Mouse (Mus musculus) spleen, adult 2 months (tissue): ENCODE results near the gene 3425401B19Rik.

Source experiments
- CTCF ChIP-seq: fragments of 200-500 bp; IDR thresholded peaks from 2 replicates; pipeline ENCODE4 v1.5.1; 2011; ENCODE audit warnings: mild to moderate bottlenecking, inconsistent platforms; ENCODE audit not compliant: insufficient read depth, insufficient read length, insufficient replicate concordance; ENCODE audit errors: extremely low read depth
- POLR2A ChIP-seq: fragments of 200-500 bp; IDR thresholded peaks from 2 replicates; pipeline ENCODE4 v1.6.1; 2011; ENCODE audit warnings: low read depth, low read length, inconsistent platforms

DNA sequence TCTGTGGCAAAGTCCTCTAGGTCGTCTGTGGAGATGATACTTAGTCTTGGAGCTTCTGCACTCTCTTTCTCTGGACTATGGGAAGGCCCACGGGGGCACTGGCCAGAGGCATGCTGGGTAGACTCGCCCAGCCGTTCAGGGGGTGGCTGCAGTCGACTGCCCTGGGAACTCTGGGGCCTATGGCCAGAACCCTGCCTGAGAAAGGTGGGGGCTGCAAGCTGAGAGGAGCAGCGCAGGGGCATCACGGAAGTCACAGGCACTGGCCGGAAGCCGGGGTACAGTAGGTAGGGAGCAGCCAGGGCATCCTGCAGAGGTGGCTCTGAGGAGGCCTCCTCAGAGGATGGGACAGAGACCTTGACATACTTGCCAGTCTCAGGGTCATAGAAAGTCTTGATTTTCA is 25.3 kb downstream of the 3425401B19Rik start:
- TF ChIP-seq CTCF (no peak), POLR2A (no peak)
